Mouse (Mus musculus) embryo, embryonic 9.5 days (tissue): ENCODE measurements around the gene Capns1.
A peak's percentile ranks its signal among the peaks of the same experiment; 100 is the strongest.
"Not testable (repeated sequence)": the region's sequence is repeated elsewhere in the genome, so short reads cannot be mapped to it uniquely, and the experiment has no call there.

Source experiments
- DNase-seq: peaks from one replicate; pipeline ENCODE4 v3.0.0-alpha.2; 2017; ENCODE audit errors: extremely low spot score

Gene Capns1

DNA sequence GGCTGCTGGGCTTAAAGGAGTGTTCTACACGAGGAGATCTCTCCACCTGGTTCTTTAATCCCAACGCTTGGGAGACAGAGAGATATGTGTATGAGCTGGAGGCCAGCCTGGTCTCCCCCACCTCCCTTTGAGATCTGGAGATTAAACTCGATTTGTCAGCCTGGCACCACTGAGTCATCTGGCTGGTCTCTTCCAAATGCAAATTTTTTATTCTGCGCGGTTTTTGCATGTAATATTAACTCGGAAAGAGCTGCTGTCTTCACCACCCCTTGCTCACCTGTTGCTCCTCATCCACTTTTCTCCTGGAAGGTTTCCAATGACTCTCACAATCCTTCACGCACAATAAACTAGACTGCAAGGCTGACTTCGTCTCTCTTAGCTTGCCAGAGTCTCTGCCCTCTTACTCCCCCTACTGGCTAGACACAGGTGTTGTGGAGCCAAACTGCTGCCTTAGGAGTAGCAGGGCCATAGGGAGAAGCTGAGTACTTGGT is at the start of gene Capns1:
TSS of gene Capns1 (minus strand) at position 331 of the 491 bp plus-strand sequence.
- peak; percentile 82 for DNase-seq

GRCm38 (mm10) chr7:30237374-30237773 is 38.8 kb upstream of the Capns1 start:
- not testable (repeated sequence) for DNase-seq

GRCm38 (mm10) chr7:30235625-30236024 is 37.0 kb upstream of the Capns1 start, which contains the start of gene Ovol3:
Gene Ovol3 (minus strand): TSS chr7:30235725.
- DNase-seq: no peak

- DNase-seq: no peak
These were observed 36.5 kb upstream of the Capns1 start for GRCm38 (mm10) chr7:30235091-30235490.

DNA sequence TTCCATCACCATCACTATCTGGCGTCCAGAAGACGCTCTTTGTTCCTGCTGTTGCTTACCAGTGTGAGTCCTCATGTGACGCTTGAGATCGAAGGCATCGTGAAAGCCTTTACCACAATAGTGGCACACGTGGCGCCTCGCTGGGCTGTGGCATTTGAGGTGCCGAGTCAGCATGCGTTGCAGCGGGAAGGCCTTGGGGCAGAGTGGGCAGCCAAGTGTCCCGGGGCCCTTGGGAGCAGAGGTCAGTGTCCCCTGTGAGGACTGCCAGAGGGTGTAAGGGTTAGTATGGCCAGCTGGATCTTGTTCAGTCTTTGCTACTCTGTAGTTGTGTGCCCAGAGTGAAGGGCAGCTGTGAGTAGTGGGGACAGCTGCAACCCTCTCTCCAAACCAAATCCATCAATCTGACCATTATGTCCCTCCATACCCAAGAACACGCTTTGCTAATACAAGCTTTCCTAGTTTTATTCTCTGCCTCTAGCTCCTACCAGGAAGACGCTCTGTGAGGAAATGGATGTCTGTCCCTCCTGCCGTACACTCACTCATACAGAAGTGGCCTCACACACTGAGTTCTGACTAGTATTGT is 35.8 kb upstream of the Capns1 start:
- DNase-seq: no peak

DNA sequence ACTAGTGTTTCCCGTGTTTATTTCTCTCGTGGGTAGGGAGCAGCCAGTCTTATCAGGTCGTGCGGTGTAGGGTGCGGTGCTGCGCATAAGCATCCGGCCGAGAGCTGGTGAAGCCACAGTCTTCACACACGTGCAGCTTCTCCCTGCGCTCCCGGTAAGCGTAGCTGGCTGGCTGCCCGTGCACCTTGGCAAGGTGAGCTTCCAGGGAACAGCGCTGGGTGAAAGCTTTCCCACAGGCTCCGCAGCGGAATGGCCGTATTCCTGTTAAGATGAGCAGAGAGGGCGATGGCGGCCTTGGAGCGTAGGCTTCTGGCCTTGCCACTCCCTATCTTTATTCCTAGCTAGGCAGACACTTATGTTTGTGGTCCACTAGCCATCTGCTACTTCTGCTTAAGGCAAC is 34.8 kb upstream of the Capns1 start:
- no peak for DNase-seq

DNA sequence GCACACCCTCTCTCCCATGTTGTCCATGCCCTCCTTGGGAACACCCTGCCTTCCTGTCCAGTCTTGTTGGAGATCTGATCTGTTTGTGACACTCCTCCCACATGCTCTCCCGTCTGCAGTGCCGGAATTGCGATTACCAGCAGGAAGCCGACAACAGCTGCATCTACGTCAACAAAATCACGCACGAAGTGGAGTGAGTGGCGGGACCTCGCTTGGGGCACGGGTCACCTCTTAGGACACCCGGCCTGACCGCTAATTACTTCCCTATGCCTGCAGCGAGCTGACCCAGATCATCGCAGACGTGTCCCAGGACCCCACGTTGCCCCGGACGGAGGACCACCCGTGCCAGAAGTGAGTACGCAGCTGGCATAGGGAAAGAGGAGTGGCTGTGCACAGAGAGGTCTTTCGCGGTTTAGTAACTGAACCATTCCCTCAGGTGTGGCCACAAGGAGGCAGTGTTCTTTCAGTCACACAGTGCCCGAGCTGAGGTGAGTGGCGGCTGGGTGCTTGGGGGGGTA is 34.1 kb upstream of the Capns1 start:
- DNase-seq: peak; percentile 63

DNA sequence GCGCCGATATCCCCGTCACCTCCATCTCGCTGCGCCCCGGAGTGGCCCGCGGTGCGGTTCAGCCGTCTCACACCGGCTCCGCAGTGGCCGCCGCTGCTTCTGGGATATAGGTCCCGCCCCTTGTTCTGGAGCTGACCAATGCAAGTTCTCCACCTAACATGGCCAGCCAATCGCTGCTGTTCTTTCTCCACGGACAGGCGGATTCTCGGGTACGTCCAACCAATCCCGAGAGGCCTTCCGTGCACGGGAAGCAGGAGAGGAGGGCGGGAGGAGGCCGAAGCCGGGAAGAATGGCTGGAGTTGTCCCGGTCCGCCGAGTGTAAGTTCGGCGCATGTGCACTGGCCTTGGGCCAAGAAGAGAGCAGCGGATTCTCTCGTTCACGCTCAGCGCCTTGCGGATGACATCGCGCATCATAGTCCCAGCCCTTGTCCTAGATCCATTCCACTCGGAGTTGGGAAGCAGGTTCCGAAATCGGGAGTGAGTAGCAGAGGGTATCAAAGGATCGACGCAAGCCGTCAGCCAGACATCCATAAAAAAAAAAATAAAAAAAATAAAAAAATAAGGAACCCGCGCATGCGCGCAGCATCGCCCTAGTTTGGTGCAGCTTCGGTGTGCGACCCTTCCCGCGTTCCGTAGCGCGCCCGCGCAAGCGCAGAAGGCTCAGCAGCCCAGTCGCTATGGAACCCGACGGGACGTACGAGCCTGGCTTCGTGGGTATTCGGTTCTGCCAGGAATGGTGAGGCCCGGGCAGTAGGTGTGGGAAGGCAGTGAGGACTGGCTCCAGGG is 33.3 kb upstream of the Capns1 start, which contains the start of the genes Polr2i and Tbcb:
TSS of gene Polr2i (plus strand) at position 280 of the 786 bp plus-strand sequence.
TSS of gene Tbcb (minus strand) at position 604 of the 786 bp plus-strand sequence.
- peak; percentile 95 for DNase-seq

DNA sequence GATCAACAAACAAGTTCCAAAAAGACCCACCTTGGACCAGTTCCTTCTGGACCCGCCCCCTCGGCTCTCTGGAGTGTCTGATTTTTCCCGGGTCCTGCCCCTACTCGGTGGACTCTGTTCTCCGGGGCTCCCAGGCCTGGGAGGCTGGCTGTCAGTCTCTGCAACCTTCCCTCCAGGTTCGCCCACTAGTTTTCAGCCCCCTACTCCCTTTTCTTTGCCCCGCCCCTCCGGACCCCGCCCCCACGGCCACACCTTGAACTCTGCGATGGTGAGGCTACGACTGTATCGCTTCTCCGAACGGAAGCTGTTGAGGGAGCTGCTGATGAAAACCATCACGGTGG is 32.7 kb upstream of the Capns1 start:
- no peak for DNase-seq

GRCm38 (mm10) chr7:30224206-30224605 is 25.6 kb upstream of the Capns1 start:
- no peak for DNase-seq

- no peak for DNase-seq
These were observed 23.6 kb upstream of the Capns1 start for GRCm38 (mm10) chr7:30222205-30222604.

DNA sequence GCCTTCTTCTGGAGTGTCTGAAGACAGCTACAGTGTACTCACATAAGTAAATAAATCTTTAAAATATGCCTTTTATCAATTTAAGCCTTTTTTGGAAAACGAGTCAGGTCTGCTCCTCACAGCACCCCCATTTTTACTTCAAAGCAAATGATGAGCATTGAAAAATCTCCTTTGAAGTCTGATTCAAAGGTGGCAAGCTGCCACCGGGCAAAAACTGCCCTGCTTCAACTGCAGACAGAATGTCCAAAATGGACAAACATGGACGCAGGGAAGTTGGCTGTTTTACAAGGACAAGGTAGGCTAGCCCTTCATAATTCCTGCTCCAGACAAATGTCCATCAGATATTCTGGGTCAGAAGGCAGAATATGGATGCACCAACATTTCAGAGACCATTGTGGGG is 22.8 kb upstream of the Capns1 start:
- no peak for DNase-seq

- DNase-seq: no peak
These were observed 21.4 kb upstream of the Capns1 start for GRCm38 (mm10) chr7:30220008-30220356.

- peak; percentile 68 for DNase-seq
These were observed 20.8 kb upstream of the Capns1 start for GRCm38 (mm10) chr7:30219293-30220007.

DNA sequence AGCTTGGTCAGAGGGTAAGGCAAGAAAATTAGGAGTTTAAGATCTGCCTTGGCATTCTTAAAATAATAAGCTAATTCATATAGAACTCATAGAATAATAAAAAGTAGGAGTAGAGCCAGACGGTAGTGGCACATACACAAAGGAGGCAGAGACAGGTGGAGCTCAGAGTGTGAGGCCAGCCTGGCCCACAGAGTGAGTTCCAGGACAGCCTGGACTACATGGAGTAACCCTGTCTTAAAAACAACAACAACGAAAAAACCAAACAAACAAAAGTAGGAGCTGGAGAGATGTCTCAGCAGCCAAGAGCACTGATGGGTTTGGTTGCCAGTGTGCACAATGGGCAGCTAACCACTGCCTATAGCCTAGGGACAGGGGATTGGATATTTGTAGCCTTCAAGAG is 18.7 kb upstream of the Capns1 start:
- DNase-seq: no peak

DNA sequence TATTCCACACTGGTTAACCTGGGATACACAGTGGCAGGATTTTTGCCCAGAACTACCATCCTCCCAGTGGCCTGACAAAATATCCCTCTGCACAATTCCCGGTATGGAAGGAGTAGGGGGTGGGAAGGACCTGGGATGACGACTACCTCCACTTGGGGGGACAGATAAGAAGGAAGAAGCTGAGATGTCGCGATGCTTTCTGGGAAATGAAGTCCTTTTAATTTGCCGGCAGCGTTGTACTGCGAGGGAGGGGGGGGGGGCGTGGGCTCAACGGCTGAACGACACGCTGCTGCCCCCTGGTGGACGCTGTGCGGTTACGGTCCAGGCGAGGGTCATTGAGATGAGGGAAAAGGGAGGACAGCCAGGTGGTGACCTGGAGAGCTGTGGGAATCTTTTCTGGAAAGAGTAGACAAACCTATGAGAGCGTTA is 18.1 kb upstream of the Capns1 start:
- peak; percentile 87 for DNase-seq

- DNase-seq: no peak
These were observed 17.3 kb upstream of the Capns1 start for GRCm38 (mm10) chr7:30215875-30216274.

- DNase-seq: no peak
These were observed 15.3 kb upstream of the Capns1 start for GRCm38 (mm10) chr7:30213881-30214280.

- DNase-seq: no peak
These were observed 12.4 kb upstream of the Capns1 start for GRCm38 (mm10) chr7:30211025-30211424.

DNA sequence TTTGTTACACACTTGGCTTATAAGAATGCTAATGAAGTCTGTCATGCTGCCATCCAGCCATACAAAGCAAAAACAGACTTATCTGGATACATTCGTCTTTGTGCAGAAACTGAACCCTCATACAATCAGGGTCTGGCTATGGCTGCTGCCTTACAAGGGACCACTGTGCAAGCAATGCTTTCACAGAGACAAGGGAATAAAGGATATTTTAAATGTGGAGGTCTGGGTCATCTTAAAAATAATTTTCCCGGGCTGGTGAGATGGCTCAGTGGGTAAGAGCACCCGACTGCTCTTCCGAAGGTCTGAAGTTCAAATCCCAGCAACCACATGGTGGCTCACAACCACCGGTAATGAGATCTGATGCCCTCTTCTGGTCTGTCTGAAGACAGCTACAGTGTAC is 7.8 kb upstream of the Capns1 start:
- not testable (repeated sequence) for DNase-seq

- DNase-seq: peak; percentile 65
These were observed 6.8 kb upstream of the Capns1 start for GRCm38 (mm10) chr7:30205383-30205782.

DNA sequence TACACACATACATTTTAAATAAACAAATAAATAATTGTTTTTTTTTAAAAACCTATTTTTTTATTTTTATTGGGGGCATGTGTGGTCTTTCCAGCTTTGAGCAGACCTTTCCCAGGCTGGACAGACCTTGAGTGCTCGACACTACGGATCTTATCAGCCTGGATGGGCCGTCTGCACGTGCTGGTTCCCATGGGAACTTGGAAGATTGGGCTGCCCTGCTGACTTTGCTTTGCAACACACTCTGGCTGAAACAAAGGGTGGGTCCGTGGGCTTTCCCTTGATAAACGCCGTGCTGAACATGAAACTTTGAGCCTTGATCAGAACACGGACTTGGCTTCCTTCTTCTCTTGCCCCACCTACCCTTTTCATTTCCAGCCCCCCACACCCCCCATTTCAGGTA is 5.8 kb upstream of the Capns1 start:
- no peak for DNase-seq
